In the genomic region with DNA sequence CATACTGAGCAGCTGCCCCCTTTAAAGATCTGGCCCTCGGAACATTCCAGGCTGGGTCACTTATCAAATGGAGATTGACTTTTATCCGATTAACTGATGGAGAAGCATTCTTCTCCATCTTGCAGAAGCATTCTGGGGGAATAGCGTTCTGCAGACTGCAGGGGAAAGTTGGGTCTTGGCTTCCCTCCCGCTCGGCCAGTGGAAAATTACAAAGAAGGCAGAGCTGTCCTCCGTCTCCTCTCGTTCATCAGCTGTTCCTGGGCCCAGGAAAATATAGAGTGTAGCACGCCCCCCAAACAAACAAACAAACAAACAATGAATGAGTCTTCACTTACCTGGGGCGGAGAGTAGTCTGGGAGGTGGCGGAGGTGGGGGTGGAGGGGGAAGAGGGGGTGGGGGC, we compare ENCODE assay signal across 15 mouse cellular contexts. TPM values are rescaled to one million over a fixed set of nuclear protein-coding genes. Genes with fewer than 3 reads are reported as not detected.
"Had no signal": no experiment of that assay in that cellular context is flagged by ENCODE, and none has a peak within 500 bp of the region (broad histone marks: within the 10 kb centered on the region; RNA-seq: fewer than 3 reads in every experiment).

No protein-coding gene starts in this region.

- H3K4me1 ChIP-seq: limb, embryonic 10.5 days; liver, embryonic 15.5 days; neural tube, embryonic 12.5 days had no signal

- H3K27ac ChIP-seq: left cerebral cortex, adult 2 months; limb, embryonic 10.5 days; liver, embryonic 15.5 days; midbrain, embryonic 13.5 days; neural tube, embryonic 12.5 days had no signal

- DNase-seq: lung, adult 2 months; lung, postnatal 36 days; right cerebral cortex, postnatal 4 days; spleen, adult 18-20 months; thymus, adult 2 months; thymus, postnatal 25 days had no signal

- H3K36me3 ChIP-seq: limb, embryonic 10.5 days; liver, embryonic 15.5 days; midbrain, embryonic 13.5 days; neural tube, embryonic 12.5 days had no signal

- ATAC-seq: lung, postnatal 0 days; midbrain, embryonic 13.5 days had no signal

- H3K9ac ChIP-seq: liver, embryonic 15.5 days; midbrain, embryonic 13.5 days; neural tube, embryonic 12.5 days had no signal

- H3K4me2 ChIP-seq: liver, embryonic 11.5 days; liver, embryonic 15.5 days; midbrain, embryonic 13.5 days; neural tube, embryonic 12.5 days had no signal

- H3K9me3 ChIP-seq: limb, embryonic 10.5 days; liver, embryonic 15.5 days; midbrain, embryonic 13.5 days; neural tube, embryonic 12.5 days had no signal

- H3K4me3 ChIP-seq: left cerebral cortex, adult 2 months; limb, embryonic 10.5 days; liver, embryonic 15.5 days; midbrain, embryonic 13.5 days; neural tube, embryonic 12.5 days had no signal

- H3K27me3 ChIP-seq: neural tube, embryonic 12.5 days had no signal

RNA-seq across cellular contexts. Expression of a gene that starts 6.7 kb away (rescaled TPM):
- total RNA-seq: megakaryocyte progenitor cell, adult 5-6 weeks; neutrophil, adult 5-6 weeks had no signal
- polyA plus RNA-seq: limb, embryonic 10.5 days; liver, embryonic 15.5 days; thymus, adult 2 months had no signal
